Mouse (Mus musculus) stomach, embryonic 14.5 days (tissue): ENCODE measurements around the gene Swi5. TPM values are rescaled to one million over a fixed set of nuclear protein-coding genes. Genes with fewer than 3 reads are reported as not detected.
A peak's percentile ranks its signal among the peaks of the same experiment; 100 is the strongest.

Experiments used
- ATAC-seq: fragments of 200-750 bp; cut with Nextera tagmentation; 2 replicates; pipeline ENCODE4 v1.8.0; 2017; ENCODE audit warnings: low read depth, moderate TSS enrichment; ENCODE audit not compliant: insufficient number of reproducible peaks, insufficient read depth, low FRiP score
- H3K27ac ChIP-seq: fragments of 300-500 bp; sonication (generic); 2 replicates; pipeline ENCODE4 v1.5.1; 2014; ENCODE audit warnings: mild to moderate bottlenecking, low read length, moderate library complexity, mixed read lengths
- H3K27me3 ChIP-seq: fragments of 300-500 bp; sonication (generic); 2 replicates; pipeline ENCODE4 v1.6.1; 2014; ENCODE audit warnings: low read length, control low read depth, mixed read lengths; ENCODE audit not compliant: control insufficient read depth, insufficient read depth
- H3K36me3 ChIP-seq: fragments of 300-500 bp; sonication (generic); 2 replicates; pipeline ENCODE4 v1.6.1; 2014; ENCODE audit warnings: mild to moderate bottlenecking, control low read depth, low read length, moderate library complexity, mixed read lengths; ENCODE audit not compliant: control insufficient read depth, insufficient read depth
- H3K4me1 ChIP-seq: fragments of 300-500 bp; sonication (generic); 2 replicates; pipeline ENCODE4 v1.6.1; 2014; ENCODE audit warnings: low read length, control low read depth, mixed read lengths; ENCODE audit not compliant: control insufficient read depth, insufficient read depth
- H3K4me2 ChIP-seq: fragments of 300-500 bp; sonication (generic); replicated peaks from 2 replicates; pipeline ENCODE4 v1.6.1; 2014; ENCODE audit warnings: low read depth, low read length, control low read depth
- H3K4me3 ChIP-seq: fragments of 300-500 bp; sonication (generic); 2 replicates; pipeline ENCODE4 v1.5.1; 2014; ENCODE audit warnings: low read depth, low read length, control low read depth
- H3K9ac ChIP-seq: fragments of 300-500 bp; sonication (generic); replicated peaks from 2 replicates; pipeline ENCODE4 v1.6.1; 2014; ENCODE audit warnings: low read depth, mild to moderate bottlenecking, control low read depth, low read length, moderate library complexity, mixed read lengths
- H3K9me3 ChIP-seq: fragments of 300-500 bp; sonication (generic); 2 replicates; pipeline ENCODE4 v1.6.1; 2016; ENCODE audit warnings: low read depth, low read length, control low read depth; ENCODE audit not compliant: control insufficient read depth
- WGBS: fragments of 180-500 bp; shearing (Covaris S2); extraction: QIAGEN DNeasy Blood & Tissue Kit; methylation state at CpG from one replicate; pipeline ENCODE4 v1.1.7; 2014; 5-methylcytosine and 5-hydroxymethylcytosine counted together
- polyA plus RNA-seq: library from polyadenylated mRNA; unstranded; fragments of >200 nt; fragmentation: Nextera tagmentation; extraction: Ambion mirVana; gene quantifications from 2 replicates; pipeline ENCODE4 v1.2.1, GENCODE M21; 2014

Gene Swi5
- polyA plus RNA-seq: 137 and 143 TPM in 2 replicates

DNA sequence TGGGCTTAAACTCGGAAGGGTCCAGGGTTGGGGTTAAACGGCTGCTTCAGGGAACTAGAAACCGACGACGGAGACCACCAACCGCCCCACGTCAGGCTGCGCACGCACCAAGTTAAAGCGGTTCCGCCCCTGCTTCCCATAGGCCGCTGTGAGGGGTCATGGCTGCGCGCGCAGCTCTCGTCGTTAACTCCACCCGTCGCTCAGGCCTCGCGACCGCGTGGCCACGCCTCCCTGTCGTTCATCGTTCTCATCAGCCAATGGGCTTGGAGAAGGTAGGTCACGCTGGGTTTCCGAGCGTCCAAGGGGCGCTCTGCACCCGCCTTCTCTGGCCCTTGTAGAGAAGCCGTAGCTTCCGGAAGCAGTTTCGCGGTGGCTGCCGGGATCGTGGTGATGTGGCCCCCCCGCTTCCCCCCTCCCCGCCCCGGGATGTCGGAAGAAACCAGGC, at the start of gene Swi5:
Gene Swi5 (minus strand): TSS at position 153 of the 445 bp plus-strand sequence.
- Histone ChIP-seq H3K4me2 (peak within 1 kb of the TSS; percentile 78), H3K9ac (peak within 1 kb of the TSS; percentile 83), H3K27me3 (no peaks in the 10 kb centered on the region), H3K36me3 (peaks cover 23% of the 10 kb centered on the region), H3K9me3 (no peaks in the 10 kb centered on the region), H3K4me1 (peaks cover 11% of the 10 kb centered on the region; the same call in 1 of the 2 replicates), H3K27ac (peak within 1 kb of the TSS; percentile 45; the same call in 1 of the 2 replicates), H3K4me3 (peak within 1 kb of the TSS; percentile 90)
- peak; percentile 99 for ATAC-seq
- WGBS: under 1% methylated on average over 41 of the region's 41 CpGs

GRCm38 (mm10) chr2:32335888-32336287, 48.0 kb upstream of the Swi5 start:
- no peak overlapping the region for H3K9ac ChIP-seq
- WGBS: 53% methylated on average over 15 of the region's 15 CpGs
- no peak overlapping the region for H3K4me2 ChIP-seq
- H3K9me3 ChIP-seq: no peaks in the 10 kb centered on the region
- no peak for ATAC-seq
- H3K36me3 ChIP-seq: peaks cover 5% of the 10 kb centered on the region; the same call in 1 of the 2 replicates
- H3K4me3 ChIP-seq: no peak overlapping the region
- no peaks in the 10 kb centered on the region for H3K27me3 ChIP-seq
- no peaks in the 10 kb centered on the region for H3K4me1 ChIP-seq
- H3K27ac ChIP-seq: no peak overlapping the region

DNA sequence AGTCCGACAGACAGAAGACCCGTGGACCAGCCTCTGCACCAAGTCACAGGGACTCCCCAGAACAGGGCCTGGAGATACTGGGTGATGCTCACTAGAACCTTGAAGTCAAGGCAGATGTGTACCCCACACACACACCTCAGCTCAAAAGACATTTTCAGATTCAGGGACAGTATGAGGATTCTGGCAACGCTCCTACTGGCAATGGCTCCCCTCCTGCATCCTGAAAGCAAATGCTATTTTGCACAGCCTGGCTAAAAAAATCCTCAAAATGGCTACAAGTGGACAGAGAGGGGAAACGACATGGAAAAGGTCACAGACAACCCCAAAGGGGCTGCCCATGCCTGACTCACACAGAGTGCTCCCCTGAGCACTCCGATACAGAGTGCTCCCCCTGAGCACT, 44.3 kb upstream of the Swi5 start:
- Histone ChIP-seq H3K4me2 (no peak overlapping the region), H3K36me3 (no peaks in the 10 kb centered on the region; the same call in 1 of the 2 replicates), H3K27me3 (no peaks in the 10 kb centered on the region), H3K9ac (no peak overlapping the region), H3K4me3 (no peak overlapping the region), H3K4me1 (peaks cover 16% of the 10 kb centered on the region), H3K9me3 (no peaks in the 10 kb centered on the region), H3K27ac (no peak overlapping the region)
- WGBS: 88% methylated on average over 5 of the region's 5 CpGs
- no peak for ATAC-seq

DNA sequence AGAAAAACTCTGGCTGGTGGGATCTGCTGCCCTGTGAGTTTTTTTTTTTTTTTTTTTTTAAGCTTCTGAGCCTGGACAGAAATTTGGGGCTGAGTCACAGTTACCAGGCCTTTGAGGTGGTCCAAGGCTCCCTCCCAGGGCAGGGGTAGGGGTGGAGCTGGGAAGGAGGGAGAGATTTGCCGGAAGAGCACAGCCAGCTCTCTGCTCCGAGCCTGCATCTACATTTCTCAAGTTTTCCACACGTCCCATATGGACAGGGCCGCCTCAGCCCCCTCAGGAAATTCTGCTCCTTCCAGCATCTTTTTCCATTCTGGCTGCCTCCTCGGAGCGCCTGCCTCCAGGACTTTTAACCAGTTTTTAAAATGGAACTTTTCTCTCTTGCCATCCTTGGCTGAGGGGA, 41.7 kb upstream of the Swi5 start:
- no peaks in the 10 kb centered on the region; the same call in 1 of the 2 replicates for H3K36me3 ChIP-seq
- no peak for ATAC-seq
- H3K27me3 ChIP-seq: no peaks in the 10 kb centered on the region
- H3K4me3 ChIP-seq: no peak overlapping the region
- WGBS: 22% methylated on average over 6 of the region's 6 CpGs
- H3K9me3 ChIP-seq: no peaks in the 10 kb centered on the region
- H3K4me1 ChIP-seq: peaks cover 20% of the 10 kb centered on the region
- H3K27ac ChIP-seq: peak overlapping the region; percentile 67
- no peak overlapping the region for H3K9ac ChIP-seq
- no peak overlapping the region for H3K4me2 ChIP-seq

DNA sequence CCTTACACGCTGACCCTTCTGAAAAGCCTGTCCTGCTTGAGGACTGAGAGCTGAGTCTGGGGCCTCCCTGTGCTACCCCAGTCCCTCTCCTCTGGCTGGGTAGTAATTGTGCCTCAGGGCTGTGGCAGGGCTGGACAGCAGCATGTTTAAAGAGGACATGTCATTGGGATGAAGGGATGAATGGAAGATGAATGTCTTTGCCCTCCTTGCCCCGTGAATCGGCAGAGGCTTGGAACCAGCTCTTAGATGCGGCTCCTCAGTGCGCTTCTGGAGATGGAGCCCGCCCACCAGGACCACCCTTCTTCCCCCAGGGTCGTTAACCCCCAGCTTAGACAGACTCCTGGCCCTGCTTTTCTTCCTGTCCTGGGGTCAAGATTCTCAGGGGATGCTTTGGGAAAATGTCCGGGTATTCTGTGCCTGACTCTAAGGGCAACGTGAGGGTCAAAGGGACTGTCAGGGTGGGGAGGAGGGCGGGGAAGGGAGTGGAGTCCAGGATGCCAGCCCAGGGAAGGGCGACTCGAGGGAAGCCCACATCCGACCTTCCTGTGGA, 41.1 kb upstream of the Swi5 start:
- no peaks in the 10 kb centered on the region; the same call in 1 of the 2 replicates for H3K36me3 ChIP-seq
- H3K4me3 ChIP-seq: no peak overlapping the region
- H3K4me1 ChIP-seq: peaks cover 20% of the 10 kb centered on the region
- no peaks in the 10 kb centered on the region for H3K9me3 ChIP-seq
- no peaks in the 10 kb centered on the region for H3K27me3 ChIP-seq
- 24% methylated on average over 13 of the region's 13 CpGs for WGBS
- ATAC-seq: no peak
- peak overlapping the region; percentile 67 for H3K27ac ChIP-seq
- H3K4me2 ChIP-seq: no peak overlapping the region
- H3K9ac ChIP-seq: no peak overlapping the region

DNA sequence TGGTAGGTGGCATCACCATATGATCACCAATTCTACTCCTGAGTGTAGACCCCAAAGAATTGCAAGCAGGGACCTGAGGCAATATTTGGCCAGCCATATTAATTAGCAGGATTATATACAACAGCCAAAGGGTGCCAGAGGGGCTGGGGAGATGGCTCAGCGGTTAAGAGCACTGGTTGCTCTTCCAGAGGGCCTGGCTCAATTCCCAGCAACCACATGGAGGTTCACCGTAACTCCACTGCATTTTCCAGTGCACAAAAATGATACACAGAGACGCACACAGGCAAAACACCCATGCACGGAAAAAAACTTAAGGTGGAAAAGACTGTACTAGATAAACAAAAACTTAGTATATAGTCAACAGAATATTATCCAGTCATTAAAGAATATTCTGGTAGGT, 39.3 kb upstream of the Swi5 start:
- 63% methylated on average over 4 of the region's 4 CpGs for WGBS

GRCm38 (mm10) chr2:32325342-32325741, 37.5 kb upstream of the Swi5 start:
- Histone ChIP-seq H3K4me3 (no peak overlapping the region), H3K27ac (0 out of 2 replicates have a peak overlapping the region, but pooled peaks have one; percentile 28), H3K4me1 (peaks cover 20% of the 10 kb centered on the region), H3K9me3 (no peaks in the 10 kb centered on the region), H3K36me3 (no peaks in the 10 kb centered on the region; the same call in 1 of the 2 replicates), H3K27me3 (no peaks in the 10 kb centered on the region), H3K9ac (no peak overlapping the region), H3K4me2 (no peak overlapping the region)
- ATAC-seq: no peak
- WGBS: 51% methylated on average over 7 of the region's 7 CpGs

More for the DNA sequence above, 39.3 kb upstream of the Swi5 start:
- no peaks in the 10 kb centered on the region for H3K9me3 ChIP-seq
- peaks cover 20% of the 10 kb centered on the region for H3K4me1 ChIP-seq
- no peaks in the 10 kb centered on the region for H3K36me3 ChIP-seq
- no peaks in the 10 kb centered on the region for H3K27me3 ChIP-seq
- no peak for ATAC-seq
- no peak overlapping the region for H3K4me2 ChIP-seq
- no peak overlapping the region for H3K27ac ChIP-seq
- no peak overlapping the region for H3K4me3 ChIP-seq
- no peak overlapping the region for H3K9ac ChIP-seq

DNA sequence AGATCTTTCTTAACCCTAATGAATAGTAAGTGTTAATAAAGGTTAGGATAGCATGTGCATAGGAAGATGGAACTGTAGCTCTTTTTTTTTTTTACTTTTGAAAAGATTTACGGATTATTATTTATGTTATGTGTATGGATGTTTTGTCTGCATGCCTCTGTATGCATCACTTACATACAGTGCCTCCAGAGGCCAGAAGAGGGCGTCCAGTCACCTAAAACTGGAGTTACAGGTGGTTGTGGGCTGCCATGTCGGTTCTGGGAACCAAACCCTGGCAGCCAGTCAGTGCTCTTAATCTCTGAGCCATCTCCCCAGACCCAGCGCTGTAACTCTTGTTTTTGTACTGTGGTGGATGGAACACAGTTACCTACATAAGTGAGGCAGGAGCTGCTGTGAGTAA, 36.4 kb upstream of the Swi5 start:
- no peaks in the 10 kb centered on the region; the same call in 1 of the 2 replicates for H3K36me3 ChIP-seq
- H3K9me3 ChIP-seq: no peaks in the 10 kb centered on the region
- H3K27me3 ChIP-seq: no peaks in the 10 kb centered on the region
- H3K4me1 ChIP-seq: peaks cover 27% of the 10 kb centered on the region
- no peak overlapping the region for H3K4me2 ChIP-seq
- H3K9ac ChIP-seq: no peak overlapping the region
- H3K4me3 ChIP-seq: no peak overlapping the region
- ATAC-seq: no peak
- whole genome bisulfite sequencing: 54% methylated on average over 4 of the region's 4 CpGs
- H3K27ac ChIP-seq: no peak overlapping the region
